ENCODE assay signal across 13 mouse cellular contexts in the genomic region with DNA sequence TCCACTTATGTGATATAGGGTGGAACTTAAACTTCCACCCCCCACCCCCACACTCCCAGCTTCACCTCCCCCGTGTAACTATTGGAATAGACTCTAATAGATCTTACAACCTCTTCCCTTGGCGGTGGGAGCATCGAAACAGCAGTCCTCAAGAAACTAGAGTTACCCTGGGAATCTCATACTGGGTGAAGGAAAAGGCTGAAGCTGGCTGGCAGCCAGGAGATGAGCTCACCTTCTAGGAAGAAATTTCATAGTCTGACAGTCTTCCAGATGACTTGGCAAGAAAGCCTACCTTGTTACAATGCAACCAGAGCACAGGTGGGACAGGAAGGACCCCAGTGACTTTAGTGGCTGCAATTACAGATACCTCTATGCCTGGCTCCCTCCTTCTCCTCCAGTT. TPM values are rescaled to one million over a fixed set of nuclear protein-coding genes. Genes with fewer than 3 reads are reported as not detected.
DNase-seq lines count a peak whose midpoint lies in the region; ATAC-seq lines count a peak whose summit lies in the region.
"Had no signal": no experiment of that assay in that cellular context is flagged by ENCODE, and none has a peak within 500 bp of the region (broad histone marks: within the 10 kb centered on the region; RNA-seq: fewer than 3 reads in every experiment).

No protein-coding gene starts in this region.

- DNase-seq in heart, postnatal 4 days, result peak; percentile 34
- no peak for DNase-seq in heart, adult 9 months (ENCODE audit: low spot score in 2 of 2)
- peak; percentile 22 for DNase-seq in adipocyte (ENCODE audit: low spot score)
- peak; percentile 61 for DNase-seq in intestine, embryonic 14.5 days (ENCODE audit: low spot score)
- peak; percentile 67 to 75 for DNase-seq in kidney, postnatal 4 days
- no peak for DNase-seq in thymus, adult 18-20 months
- DNase-seq: heart, adult 11 months had no signal

- no peak overlapping the region for H3K4me3 ChIP-seq in intestine, embryonic 14.5 days (ENCODE audit: low read depth, low read length)
- no peak overlapping the region for H3K4me3 ChIP-seq in forebrain, embryonic 16.5 days (replicated peaks; ENCODE audit: low read length)
- H3K4me3 ChIP-seq: embryonic facial prominence, embryonic 12.5 days; limb, embryonic 15.5 days had no signal

- H3K4me1 ChIP-seq in intestine, embryonic 14.5 days (replicated peaks; ENCODE audit: control insufficient read depth, insufficient read depth, low read length), result peaks cover 7% of the 10 kb centered on the region; the same call in 1 of the 2 replicates
- no peaks in the 10 kb centered on the region for H3K4me1 ChIP-seq in forebrain, embryonic 16.5 days (replicated peaks; ENCODE audit: control insufficient read depth, insufficient read depth, low read length)
- H3K4me1 ChIP-seq: embryonic facial prominence, embryonic 12.5 days; limb, embryonic 15.5 days had no signal

- peak; percentile 43 for ATAC-seq in intestine, embryonic 14.5 days (replicated peaks; ENCODE audit: low FRiP score, low TSS enrichment, low read depth)
- ATAC-seq in cerebellum, adult (ENCODE audit: insufficient number of reproducible peaks, low FRiP score, low TSS enrichment), result no peak
- ATAC-seq in forebrain, embryonic 16.5 days, result no peak
- ATAC-seq: hindbrain, embryonic 16.5 days had no signal

- WGBS in intestine, embryonic 14.5 days, result 29% methylated on average over 3 of the region's 3 CpGs
- WGBS in forebrain, embryonic 16.5 days, result 62% methylated on average over 3 of the region's 3 CpGs

- H3K9ac ChIP-seq in intestine, embryonic 14.5 days (ENCODE audit: low read length), result no peak overlapping the region
- H3K9ac ChIP-seq in forebrain, embryonic 16.5 days (replicated peaks; ENCODE audit: low read depth, low read length), result no peak overlapping the region
- H3K9ac ChIP-seq: embryonic facial prominence, embryonic 12.5 days; limb, embryonic 15.5 days had no signal

- H3K27ac ChIP-seq in intestine, embryonic 14.5 days (ENCODE audit: low read depth), result no peak overlapping the region
- H3K27ac ChIP-seq in forebrain, embryonic 16.5 days (ENCODE audit: low read length), result no peak overlapping the region
- H3K27ac ChIP-seq: embryonic facial prominence, embryonic 12.5 days had no signal

- H3K4me2 ChIP-seq in intestine, embryonic 14.5 days (ENCODE audit: low read length), result no peak overlapping the region
- no peak overlapping the region for H3K4me2 ChIP-seq in forebrain, embryonic 16.5 days (ENCODE audit: low read length)
- H3K4me2 ChIP-seq: embryonic facial prominence, embryonic 12.5 days; limb, embryonic 15.5 days had no signal

- 0 out of 2 replicates have a peak, but pooled peaks cover 2% of the 10 kb centered on the region for H3K9me3 ChIP-seq in intestine, embryonic 14.5 days (ENCODE audit: control insufficient read depth, low read length)
- no peaks in the 10 kb centered on the region for H3K9me3 ChIP-seq in forebrain, embryonic 16.5 days (ENCODE audit: control insufficient read depth, low read length)
- H3K9me3 ChIP-seq: embryonic facial prominence, embryonic 12.5 days; limb, embryonic 15.5 days had no signal

- H3K36me3 ChIP-seq in intestine, embryonic 14.5 days (ENCODE audit: control insufficient read depth, insufficient read depth, low read length), result no peaks in the 10 kb centered on the region
- no peaks in the 10 kb centered on the region for H3K36me3 ChIP-seq in forebrain, embryonic 16.5 days (ENCODE audit: control insufficient read depth, insufficient read depth)
- H3K36me3 ChIP-seq: embryonic facial prominence, embryonic 12.5 days; limb, embryonic 15.5 days had no signal

- H3K27me3 ChIP-seq in intestine, embryonic 14.5 days (replicated peaks; ENCODE audit: control insufficient read depth, insufficient read depth, low read length), result no peaks in the 10 kb centered on the region
- H3K27me3 ChIP-seq in forebrain, embryonic 16.5 days (replicated peaks; ENCODE audit: control insufficient read depth, insufficient read depth, low read length), result no peaks in the 10 kb centered on the region
- H3K27me3 ChIP-seq: CH12.LX; embryonic facial prominence, embryonic 12.5 days; limb, embryonic 15.5 days had no signal

RNA-seq across cellular contexts. Expression of a gene that starts 57.6 kb away (rescaled TPM):
- 10 to 100 TPM; 36.3 to 39.1 TPM for total RNA-seq in heart, postnatal 4 days (2021)
- 37.6 and 40.4 TPM in 2 replicates for polyA plus RNA-seq in intestine, embryonic 14.5 days (2014; fragmentation: Nextera tagmentation; extraction: Ambion mirVana)
- polyA plus RNA-seq in forebrain, embryonic 16.5 days (2015; fragmentation: Nextera tagmentation; extraction: Ambion mirVana), result 7.2 and 7.4 TPM in 2 replicates

Comparison
In these comparisons a context has a peak if more than half of its experiments do, and no peak if none do; other contexts are left out.
1. DNase-seq: peak in heart, postnatal 4 days (single experiment), adipocyte (single experiment), intestine, embryonic 14.5 days (single experiment) and kidney, postnatal 4 days (2 of 2); none in heart, adult 9 months (0 of 2) and thymus, adult 18-20 months (0 of 2).